Mouse (Mus musculus) mouse trophoblast stem cell (cell line): ENCODE results near the gene Zgpat.

Experiments
- in situ Hi-C, 2 experiments: fragments of 300-500 bp; cut with MseI, MboI; formaldehyde crosslinking; loops; 2 replicates in 1 of 2; 3 replicates in 1 of 2; pipeline ENCODE4 v1.15.1; 2025

The Zgpat gene

GRCm38 (mm10) chr2:181364860-181365596, at the start of gene Zgpat, which contains the start of gene Arfrp1:
Gene Zgpat (plus strand): TSS chr2:181364928.
Gene Arfrp1 (minus strand): TSS chr2:181365404.
- in situ Hi-C loops, result no loop called here

- in situ Hi-C loops, result no loop called here
These were observed 45.3 kb upstream of the Zgpat start, which contains the start of gene Rtel1 for GRCm38 (mm10) chr2:181319248-181320102. Gene Rtel1 (plus strand): TSS chr2:181319739.

GRCm38 (mm10) chr2:181320103-181320499, 44.6 kb upstream of the Zgpat start:
- in situ Hi-C loops, result no loop called here

GRCm38 (mm10) chr2:181322136-181322535, 42.6 kb upstream of the Zgpat start:
- in situ Hi-C loops, result no loop called here

- in situ Hi-C loops, result no loop called here
These were observed 38.6 kb upstream of the Zgpat start for GRCm38 (mm10) chr2:181326098-181326497.

GRCm38 (mm10) chr2:181332542-181332941, 32.2 kb upstream of the Zgpat start:
- in situ Hi-C loops, result no loop called here

- in situ Hi-C loops, result no loop called here
These were observed 30.7 kb upstream of the Zgpat start for GRCm38 (mm10) chr2:181334023-181334422.

- in situ Hi-C loops, result no loop called here
These were observed 24.3 kb upstream of the Zgpat start for GRCm38 (mm10) chr2:181340426-181340825.

- in situ Hi-C loops, result no loop called here
These were observed 22.0 kb upstream of the Zgpat start for GRCm38 (mm10) chr2:181342766-181343165.

GRCm38 (mm10) chr2:181356780-181357179, 7.9 kb upstream of the Zgpat start:
- in situ Hi-C loops, result no loop called here

- in situ Hi-C loops, result no loop called here
These were observed 782 bp upstream of the Zgpat start for GRCm38 (mm10) chr2:181363946-181364345.

- in situ Hi-C loops, result no loop called here
These were observed 255 bp upstream of the Zgpat start for GRCm38 (mm10) chr2:181364487-181364859.

- in situ Hi-C loops, result no loop called here
These were observed 937 bp downstream of the Zgpat start for GRCm38 (mm10) chr2:181365655-181366075.

- in situ Hi-C loops, result no loop called here
These were observed 5.3 kb downstream of the Zgpat start for GRCm38 (mm10) chr2:181370001-181370400.

GRCm38 (mm10) chr2:181375787-181376186, 11.1 kb downstream of the Zgpat start:
- in situ Hi-C loops, result no loop called here

GRCm38 (mm10) chr2:181377230-181377629, 12.5 kb downstream of the Zgpat start:
- in situ Hi-C loops, result no loop called here

GRCm38 (mm10) chr2:181378701-181379100, 14.0 kb downstream of the Zgpat start:
- in situ Hi-C loops, result no loop called here

- in situ Hi-C loops, result no loop called here
These were observed 15.1 kb downstream of the Zgpat start, which contains the start of gene Lime1 for GRCm38 (mm10) chr2:181379778-181380177. Gene Lime1 (plus strand): TSS chr2:181380078.

GRCm38 (mm10) chr2:181380251-181380650, 15.5 kb downstream of the Zgpat start:
- in situ Hi-C loops, result no loop called here

- in situ Hi-C loops, result no loop called here
These were observed 16.4 kb downstream of the Zgpat start for GRCm38 (mm10) chr2:181381107-181381506.

- in situ Hi-C loops, result no loop called here
These were observed 17.0 kb downstream of the Zgpat start for GRCm38 (mm10) chr2:181381631-181382306.

- in situ Hi-C loops, result no loop called here
These were observed 19.7 kb downstream of the Zgpat start for GRCm38 (mm10) chr2:181384463-181384862.
